Mouse (Mus musculus) gonadal fat pad, adult 2 months (tissue): ENCODE measurements around the gene Baz1b. TPM values are rescaled to one million over a fixed set of nuclear protein-coding genes. Genes with fewer than 3 reads are reported as not detected.

ENCODE experiments used
- DNase-seq: peaks from one replicate; pipeline ENCODE4 v3.0.0-alpha.2; 2012; ENCODE audit warnings: low read depth
- polyA plus RNA-seq: library from polyadenylated mRNA; depleted of rRNA; stranded (reverse); fragments of >200 nt; gene quantifications from 2 replicates; pipeline ENCODE4 v1.2.3, GENCODE M21; 2012

The Baz1b gene
- polyA plus RNA-seq, 1 experiment, result 17.4 TPM

DNA sequence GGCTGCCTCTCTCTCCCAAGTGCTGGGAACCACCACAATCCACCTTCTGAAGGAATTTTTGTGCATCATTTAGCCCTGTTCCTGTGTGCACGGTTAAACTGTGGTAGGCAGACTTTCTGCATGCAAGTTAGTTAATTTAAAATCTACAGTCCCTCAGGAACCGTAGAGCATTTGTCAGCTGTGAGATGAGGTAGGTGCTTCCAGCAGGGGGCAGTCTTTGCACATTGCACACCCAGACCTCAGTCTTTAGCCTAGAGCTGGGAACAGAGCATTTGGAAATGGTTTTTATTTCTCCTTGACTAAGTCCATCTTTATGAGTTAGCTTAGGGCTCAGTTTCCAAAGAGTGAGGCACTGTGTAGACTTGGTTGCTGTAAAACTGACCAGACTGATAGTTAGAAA is 49.5 kb downstream of the Baz1b start:
- no peak for DNase-seq

DNA sequence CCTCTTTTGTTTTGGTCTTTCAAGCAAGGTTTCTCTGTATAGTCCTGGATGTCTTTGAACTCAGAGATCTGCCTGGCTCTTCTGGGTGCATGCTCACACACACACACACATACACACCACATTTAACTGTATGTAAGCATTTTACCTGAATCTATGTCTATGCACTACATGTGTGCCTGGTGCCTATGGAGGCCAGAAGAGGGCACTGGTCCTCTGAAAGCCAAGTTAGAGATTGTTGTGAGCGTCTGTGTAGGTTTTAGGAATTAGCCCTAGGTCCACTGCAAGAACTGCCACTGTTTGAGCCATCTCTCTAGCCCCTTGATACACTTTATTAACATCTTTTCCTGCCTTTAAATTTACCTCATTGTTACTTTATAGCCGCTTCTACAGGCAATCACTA is 51.8 kb downstream of the Baz1b start:
- DNase-seq, result no peak

DNA sequence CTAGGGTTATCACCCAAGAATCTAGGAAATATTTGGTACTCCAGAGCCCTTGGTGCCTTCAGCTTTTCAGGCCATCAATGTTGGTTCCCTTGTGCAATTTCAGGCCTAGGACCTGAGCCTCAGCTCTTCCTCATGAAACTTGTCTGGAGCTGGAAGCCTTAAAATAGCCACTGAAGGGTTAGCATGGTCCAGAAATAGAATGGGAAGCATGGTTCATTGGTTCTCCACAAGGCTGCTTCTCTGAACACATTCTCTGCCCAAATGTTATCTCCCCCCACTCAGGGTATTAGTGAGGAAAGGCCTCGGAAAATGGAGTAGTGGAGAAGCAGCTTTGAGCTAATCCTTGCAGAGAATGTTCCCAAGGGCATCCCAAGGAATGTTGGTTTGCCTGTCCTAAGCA is 54.4 kb downstream of the Baz1b start:
- DNase-seq, result no peak

DNA sequence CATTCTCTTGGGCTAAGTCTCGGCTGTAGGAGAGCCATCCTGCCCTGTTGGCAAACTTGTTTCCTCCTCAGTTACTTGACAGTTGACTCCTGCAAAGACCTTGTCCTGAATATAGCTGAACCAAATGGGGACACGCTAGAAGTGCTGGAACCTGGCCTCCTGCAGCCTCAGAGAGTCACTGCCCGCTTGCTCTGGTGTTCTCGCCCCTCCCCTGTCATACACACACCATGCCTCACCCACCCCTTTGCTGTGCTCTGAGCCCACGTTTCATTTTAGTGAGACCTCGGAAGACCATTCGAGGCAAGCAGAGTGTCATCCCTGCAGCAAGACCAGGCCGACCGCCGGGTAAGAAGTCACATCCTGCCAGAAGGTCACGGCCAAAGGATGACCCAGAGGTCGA is 55.1 kb downstream of the Baz1b start:
- DNase-seq, result no peak

DNA sequence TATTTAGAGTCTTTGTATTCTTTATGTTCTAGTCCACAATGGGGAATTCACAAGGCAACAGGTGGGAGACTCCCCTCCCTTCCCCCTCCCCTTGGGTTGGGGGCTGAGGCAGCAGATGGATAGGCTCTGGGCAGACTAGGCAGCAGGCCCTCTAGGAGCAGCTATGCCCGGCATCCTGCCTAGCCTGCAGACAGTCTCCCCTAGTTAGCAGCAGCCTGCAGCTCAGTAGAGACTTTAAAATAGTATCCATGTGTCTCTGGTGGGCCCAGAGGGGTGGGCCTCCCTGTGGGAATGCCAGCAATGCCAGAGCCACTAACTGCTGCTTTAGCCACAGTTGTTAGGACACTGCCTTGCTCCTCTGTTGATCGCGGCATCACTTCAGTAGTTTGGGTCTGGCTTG is 55.5 kb downstream of the Baz1b start:
- no peak for DNase-seq

DNA sequence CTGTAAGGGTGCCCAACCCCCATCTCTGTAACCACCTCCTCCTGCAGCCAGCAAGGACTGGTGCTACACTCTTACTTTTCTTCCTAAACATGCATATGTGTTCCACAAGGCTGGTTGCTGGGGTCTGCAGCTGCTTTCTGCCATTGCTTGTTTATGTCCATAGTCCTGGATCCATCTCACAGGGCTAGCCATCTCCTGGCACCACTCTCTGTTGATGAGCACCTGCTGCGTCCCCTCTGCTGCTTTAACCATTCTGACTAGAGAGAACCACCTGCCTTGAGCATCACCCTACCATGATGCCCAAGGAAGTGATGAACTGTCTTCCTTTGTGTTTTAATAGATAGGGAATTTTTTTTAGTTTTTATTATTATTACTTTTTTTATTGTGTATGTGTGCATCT is 56.1 kb downstream of the Baz1b start:
- DNase-seq, result no peak

DNA sequence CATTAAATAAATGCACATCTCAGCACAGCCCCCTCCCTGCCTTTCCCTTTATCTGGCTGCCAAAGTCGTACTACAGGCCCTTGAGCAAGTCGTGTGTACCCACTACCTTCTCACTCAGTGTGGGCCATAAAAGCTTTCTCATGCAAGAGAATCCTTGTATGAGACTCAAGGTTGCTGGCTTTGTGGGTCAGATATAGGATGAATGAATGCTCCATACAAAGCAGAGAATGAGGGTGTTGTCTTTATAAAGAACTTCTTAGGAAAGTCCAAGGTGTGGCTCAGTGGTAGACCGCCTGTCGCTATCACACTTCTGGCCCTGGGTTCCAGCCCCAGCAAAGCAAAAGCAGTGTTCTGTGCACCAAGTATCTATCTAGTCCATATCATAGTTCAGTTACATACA is 59.5 kb downstream of the Baz1b start:
- no peak for DNase-seq

DNA sequence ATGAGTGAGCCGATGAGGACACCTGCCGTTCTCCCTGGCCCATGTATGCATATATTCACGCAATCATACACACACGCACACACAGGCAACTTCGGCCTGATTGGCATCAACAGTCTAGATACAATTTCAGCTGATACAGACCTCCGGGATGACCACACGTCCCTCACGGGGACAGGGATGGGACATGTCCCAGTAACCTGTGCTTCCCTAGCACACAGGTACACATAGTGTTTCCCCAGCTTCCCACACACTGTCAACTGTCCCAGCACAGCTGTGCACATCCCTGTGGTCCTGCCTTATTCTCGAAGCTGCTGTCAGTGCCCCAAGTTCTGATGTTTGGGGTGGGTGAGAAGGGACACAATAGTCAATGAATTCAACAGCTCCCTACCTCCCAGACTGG is 60.3 kb downstream of the Baz1b start:
- DNase-seq, result no peak

DNA sequence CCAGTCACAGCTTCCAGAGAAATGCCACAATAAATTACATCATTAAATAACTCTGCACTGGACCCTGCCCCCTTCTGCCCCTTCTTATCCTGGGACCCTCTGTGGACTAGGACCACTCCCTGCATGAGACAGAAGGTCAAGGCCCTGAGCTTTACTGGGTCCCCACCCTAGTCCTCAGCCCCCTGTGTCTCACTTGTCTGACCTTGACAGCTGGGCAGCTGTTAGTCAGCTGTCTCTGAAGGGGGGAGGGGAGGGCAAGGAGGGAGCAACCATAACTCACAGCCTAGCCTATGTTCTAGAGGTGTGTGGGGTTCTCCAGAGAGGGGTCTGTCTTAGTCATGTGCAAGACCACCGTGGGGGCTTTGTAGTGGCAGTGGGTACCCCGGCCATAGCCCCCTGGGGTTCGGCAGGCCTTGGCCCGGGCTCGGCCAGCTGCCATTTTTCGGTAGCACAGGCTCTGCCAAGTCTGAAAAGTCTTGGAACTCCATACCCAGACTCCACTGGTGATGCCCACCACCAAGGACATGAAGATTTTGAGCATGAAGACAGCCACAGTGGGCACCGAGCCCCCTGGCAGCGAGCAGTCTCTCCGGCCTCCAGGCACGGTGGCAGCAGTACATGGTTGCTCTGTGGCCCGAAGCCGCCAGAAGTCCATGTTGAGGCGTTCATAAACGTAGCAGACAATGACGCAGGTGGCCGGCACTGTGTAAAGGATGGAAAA is 62.1 kb downstream of the Baz1b start:
- no peak for DNase-seq

DNA sequence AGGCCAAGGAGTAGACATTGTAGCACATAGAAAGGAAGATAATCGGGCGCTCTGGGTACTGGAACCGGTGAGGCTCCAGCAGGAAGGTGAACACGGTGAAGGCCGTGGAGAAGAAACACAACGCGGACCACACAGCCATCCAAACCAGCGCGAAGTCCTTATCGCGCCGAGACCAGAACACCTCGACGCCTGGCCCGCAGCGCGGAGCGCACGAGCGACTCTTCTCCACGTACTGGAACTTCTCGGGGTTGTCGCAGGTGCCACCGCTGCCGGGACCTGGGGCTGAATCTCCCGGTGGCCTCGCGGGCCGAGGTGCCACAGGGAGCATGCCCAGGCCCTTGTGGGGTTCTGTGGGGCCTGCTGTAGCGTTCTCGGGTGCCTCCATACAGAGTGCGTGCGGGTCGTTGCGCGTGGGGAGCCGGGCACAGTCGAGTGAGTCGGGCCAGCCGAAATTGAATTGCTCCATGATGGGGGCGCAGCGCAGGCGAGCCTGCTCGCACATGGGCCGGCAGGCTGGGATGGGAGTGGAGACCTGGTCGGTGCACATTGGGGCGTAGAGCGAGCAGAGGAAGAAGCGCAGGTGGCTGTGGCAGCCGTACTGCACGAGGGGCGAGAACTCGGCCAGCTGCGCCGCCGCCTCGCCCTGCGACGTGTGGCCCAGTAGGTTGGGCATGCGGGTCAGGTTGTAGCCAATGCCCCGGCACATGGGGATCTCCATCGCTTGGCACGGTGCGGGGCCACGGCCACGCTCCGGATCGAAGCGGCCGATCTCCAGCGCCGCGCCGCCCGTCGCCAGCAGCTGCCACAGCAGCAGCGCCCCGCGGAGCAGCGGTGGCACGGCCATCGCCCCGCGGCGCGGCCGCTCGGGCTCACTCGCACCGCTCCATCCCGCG is 63.4 kb downstream of the Baz1b start:
- no peak for DNase-seq

DNA sequence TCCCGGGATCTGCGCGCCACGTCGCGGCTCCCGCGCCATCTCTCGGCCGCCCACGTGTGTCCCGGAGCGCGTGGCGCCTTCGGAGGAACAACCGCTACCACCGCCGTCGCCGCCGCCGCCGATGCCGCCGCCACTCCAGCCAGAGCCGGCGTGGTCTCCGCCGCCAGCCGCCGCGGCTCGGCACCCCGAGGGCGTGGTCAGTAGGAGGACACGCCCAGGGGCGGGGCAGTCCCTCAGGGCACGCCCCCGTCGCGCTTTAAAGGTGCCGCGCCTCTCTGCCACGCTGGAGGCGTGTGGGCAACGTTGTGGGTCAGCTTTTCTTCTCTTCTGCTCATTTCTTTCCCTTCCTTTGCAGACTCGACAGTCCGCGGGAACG is 64.0 kb downstream of the Baz1b start, which contains the start of gene Fzd9:
Gene Fzd9, minus strand, starts transcription at position 152 of the 376 bp plus-strand sequence.
- no peak for DNase-seq

DNA sequence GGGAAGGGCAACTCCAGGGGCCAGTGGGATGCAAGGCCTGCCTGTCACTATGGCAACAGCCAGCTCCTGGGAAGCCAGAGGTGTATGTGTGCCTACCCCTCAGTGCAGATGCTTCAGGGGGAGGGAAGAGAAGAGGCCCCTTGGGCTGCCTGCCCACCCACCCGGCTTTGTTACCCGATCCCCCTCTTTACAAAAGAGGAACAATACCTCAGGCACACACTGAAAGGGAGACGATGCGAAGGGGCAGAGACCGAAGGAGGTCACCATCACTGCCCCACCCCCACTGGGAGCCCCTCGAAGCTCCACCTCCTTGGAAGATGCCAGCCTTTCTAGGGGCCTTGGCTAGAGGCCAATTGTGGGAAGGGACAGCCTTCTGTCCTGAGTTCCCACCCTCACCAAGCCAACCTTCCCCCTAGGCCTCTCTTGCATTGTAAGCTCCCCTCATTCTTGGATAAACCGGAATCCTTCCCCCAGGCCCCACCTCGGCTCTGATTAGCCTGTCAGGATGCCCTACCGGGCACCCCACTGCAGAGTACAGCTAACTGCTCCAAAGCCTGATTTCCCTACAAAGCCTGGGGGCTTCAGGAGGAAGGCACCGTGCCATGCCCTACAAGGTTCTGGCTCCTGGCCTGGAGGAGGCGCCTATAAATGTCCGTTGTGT is 66.8 kb downstream of the Baz1b start:
- no peak for DNase-seq

DNA sequence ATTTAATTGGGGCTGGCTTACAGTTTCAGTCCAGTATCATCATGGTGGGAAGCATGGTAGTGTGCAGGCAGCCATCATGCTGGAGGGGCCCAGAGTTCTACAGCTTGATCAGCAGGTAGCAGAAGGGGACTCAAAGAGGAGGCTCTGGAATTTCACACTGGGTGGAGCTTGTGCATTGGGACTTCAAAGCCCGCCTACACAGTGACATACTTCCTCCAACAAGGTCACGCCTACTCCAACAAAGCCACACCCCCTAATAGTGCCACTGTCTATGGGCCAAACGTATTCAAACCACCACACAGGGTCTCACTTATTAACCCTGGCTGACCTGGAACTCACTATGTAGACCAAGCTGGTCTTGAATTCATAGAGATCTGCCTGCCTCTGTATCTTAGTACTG is 69.1 kb downstream of the Baz1b start:
- DNase-seq, result no peak

DNA sequence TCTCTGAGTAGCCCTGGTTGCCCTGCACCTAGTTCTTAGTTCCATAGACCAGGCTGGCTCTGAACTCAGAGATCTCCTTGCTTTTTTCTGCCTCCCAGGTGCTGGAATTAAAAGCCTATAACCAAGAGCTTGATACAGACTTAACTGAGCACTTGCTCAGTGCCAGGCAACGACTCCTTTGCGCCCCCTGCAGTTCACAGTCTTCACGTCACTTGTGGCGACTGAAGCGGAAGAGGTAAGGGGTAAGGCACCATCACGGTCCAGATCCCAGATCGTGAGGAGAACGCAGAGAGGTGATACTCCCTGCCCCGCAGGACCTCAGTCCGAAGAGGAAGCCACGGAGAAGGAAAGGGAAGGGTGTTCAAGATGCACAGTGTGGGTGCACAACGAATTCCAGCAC is 70.5 kb downstream of the Baz1b start:
- DNase-seq, result no peak

DNA sequence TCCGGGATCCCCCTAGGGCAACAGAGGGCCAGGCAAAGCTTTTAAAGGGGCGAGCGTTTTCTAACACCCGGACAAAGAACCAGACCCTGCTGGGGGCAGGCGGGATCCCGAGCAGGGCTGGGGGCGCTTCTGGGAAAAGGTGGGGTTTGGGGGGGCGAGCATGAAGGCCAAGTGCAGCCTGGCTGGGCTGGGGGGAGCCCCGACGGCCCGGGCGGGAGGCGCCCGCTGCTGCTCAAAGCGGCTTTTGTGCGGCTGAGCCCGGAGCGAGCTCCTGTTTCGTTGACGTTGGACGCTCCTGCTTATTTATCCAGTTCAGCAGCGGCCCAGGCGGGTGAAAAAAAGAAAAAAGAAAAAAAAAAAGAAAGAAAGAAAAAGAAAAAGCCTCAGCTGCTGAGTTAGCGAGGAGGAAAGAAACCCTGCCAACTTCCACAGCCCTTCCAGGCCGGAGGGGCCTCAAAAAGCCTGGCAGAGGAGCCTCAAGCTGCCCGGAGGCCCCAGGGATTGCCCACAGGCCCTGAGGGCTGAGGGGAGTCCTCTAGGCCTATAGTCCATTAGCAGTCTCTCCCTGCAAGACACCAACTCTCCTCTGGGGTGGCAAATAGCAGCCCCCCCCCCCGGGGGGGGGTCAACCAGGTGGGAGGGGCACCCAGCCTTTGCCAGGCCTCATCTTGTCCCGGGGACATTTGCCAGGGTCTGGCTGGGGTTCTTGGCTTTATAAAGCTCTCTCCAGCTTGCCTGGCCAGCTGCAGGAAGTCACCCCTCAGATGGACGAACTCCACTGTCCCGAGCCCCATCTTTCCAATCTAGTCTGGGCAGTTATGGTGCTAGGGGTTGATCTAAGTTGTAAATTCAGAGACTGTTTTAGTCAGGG is 71.5 kb downstream of the Baz1b start:
- DNase-seq, result no peak

DNA sequence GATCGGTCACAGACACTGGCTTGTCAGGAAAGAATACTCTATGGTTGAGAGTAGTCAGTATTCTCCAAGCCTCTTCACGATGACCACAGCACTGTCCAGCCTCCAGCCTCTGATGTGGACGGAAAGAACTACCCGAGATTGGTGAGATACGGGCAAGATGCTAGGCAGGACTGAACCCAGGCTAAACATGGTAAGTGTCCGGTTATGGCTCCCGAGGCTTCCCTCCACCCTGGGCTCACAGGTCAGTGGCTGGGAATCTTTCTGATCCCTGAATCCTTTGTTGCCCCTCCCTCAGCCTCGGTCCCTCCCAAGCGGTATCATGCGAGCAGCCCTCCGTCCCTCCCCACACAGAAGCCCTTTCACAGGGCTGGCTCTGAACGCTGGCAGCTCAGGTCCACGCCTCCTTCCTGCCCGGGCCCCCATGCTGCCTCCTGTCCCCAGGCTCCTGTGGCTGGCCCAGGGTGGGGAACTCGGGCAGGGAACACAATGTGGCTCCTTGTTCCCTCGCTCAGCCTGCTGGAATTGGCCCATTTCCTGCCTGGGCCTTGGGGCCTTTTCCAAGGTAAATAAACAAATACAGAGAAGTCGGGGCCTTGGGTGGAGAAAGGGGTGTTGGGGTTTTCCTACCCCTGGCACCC is 76.9 kb downstream of the Baz1b start:
- DNase-seq, result no peak

DNA sequence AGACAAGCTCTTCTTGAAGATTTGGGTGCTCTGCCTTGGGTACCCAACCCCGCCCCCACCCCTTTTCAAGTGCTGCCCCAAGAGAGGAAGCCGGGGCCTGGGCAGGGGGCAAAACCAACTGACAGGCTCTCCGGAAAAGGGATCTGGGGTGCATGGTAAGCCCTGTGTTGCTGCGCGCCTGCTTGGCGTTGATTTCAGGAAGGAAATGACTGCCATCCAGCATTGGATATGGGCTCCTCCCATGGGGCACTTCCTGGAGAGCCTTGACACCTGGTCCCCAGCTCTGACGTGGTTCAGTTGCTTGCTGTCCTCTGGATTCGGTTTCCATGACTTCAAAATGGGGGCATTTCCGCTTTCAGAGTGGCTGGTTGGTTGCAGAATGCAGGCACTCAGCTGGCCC is 77.5 kb downstream of the Baz1b start:
- no peak for DNase-seq

DNA sequence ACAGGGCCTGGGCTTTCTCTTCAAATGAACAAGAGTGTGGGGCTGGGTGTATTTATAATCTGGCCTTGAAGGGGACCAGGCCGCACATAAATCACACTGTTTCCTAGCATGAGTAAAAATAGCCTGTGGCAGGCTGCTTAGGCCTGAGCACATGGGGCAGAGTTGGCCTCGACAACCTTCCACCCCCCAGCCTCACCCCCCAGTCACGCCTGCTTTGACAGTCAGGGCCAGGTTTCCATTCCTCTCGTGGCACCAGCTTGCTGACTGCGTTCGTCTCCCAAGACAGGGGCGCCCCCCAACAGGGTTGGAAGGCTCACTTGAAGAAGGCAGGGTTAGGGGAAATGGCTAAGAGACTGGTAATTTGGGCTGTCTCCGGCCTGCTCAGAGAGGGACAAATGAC is 82.4 kb downstream of the Baz1b start:
- no peak for DNase-seq

DNA sequence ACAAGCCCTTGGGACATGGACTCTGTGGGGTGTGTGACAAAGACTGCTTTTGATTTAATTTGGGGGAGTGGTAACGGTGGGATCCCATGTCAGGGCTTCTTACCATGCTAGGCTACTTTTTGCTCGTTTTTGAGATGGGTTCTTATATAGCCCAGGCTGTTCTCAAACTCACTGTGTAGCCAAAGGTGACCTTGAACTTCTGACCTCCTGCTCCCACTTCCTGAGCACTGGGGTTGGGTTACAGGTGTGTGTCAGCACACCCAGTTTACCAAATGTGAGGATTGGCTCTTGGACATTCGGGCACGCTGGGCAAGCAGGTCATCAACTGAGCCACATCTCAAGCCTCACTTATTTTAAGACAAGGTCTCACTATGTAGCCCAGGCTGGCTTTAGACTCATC is 83.3 kb downstream of the Baz1b start:
- DNase-seq, result no peak

DNA sequence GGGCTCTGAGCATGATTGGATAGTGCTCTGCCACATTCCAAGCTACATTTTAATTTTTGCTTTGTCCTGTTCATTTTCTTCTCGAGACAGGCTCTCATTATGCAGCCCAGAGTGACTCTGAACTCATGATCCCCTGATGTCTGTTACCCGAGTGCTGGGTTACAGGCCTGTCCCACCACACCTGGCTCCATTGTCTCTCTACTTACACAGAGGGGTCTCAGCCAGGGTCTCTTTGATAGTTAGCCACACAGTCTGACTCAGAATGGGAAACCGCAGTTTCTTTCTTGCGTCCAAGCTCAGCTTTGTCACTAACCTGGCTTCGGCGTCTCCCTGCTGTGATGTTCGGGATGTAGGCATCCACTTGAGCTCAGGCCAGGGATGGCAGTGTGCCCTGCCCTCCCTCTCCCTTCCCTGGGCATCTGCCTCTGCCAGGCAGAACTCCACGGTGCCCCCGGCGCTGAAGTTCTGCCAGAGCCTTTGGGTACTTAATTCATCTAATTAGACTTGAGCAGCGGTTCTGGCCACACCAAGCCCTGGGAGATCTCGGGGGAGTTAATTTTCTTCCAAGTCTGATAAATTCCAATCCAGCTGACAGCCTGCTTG is 84.6 kb downstream of the Baz1b start:
- DNase-seq, result no peak
